Mouse (Mus musculus): ENCODE measurements around the gene Itgb2l.
"Not testable (repeated sequence)": the region's sequence is repeated elsewhere in the genome, so short reads cannot be mapped to it uniquely, and the experiment has no call there.

The Itgb2l gene

GRCm38 (mm10) chr16:96443468-96443867 lies at the start of gene Itgb2l:
Itgb2l (minus strand) TSS chr16:96443619.
- DNase-seq = no peak

- no peak for DNase-seq
Observed at GRCm38 (mm10) chr16:96491530-96491929, 48.1 kb upstream of the Itgb2l start.

- DNase-seq = no peak
Observed at GRCm38 (mm10) chr16:96488038-96488437, 44.6 kb upstream of the Itgb2l start.

- no peak for DNase-seq
Observed at GRCm38 (mm10) chr16:96487007-96487684, 43.7 kb upstream of the Itgb2l start.

- no peak for DNase-seq
Observed at GRCm38 (mm10) chr16:96481791-96482190, 38.4 kb upstream of the Itgb2l start.

GRCm38 (mm10) chr16:96474185-96474584 lies 30.8 kb upstream of the Itgb2l start:
- no peak for DNase-seq

- DNase-seq = no peak
Observed at GRCm38 (mm10) chr16:96472816-96473215, 29.4 kb upstream of the Itgb2l start.

- DNase-seq = no peak
Observed at GRCm38 (mm10) chr16:96472361-96472760, 28.9 kb upstream of the Itgb2l start.

- DNase-seq = peak; percentile 73 to 77
Observed at GRCm38 (mm10) chr16:96469640-96470039, 26.2 kb upstream of the Itgb2l start.

GRCm38 (mm10) chr16:96468698-96469097 lies 25.3 kb upstream of the Itgb2l start:
- no peak for DNase-seq

GRCm38 (mm10) chr16:96468011-96468410 lies 24.6 kb upstream of the Itgb2l start:
- DNase-seq = no peak

GRCm38 (mm10) chr16:96467445-96467844 lies 24.0 kb upstream of the Itgb2l start, which contains the start of gene Pcp4:
Pcp4 (plus strand) TSS chr16:96467606.
- DNase-seq = peak; percentile 85 to 86

GRCm38 (mm10) chr16:96460788-96461187 lies 17.4 kb upstream of the Itgb2l start:
- no peak for DNase-seq

- DNase-seq = no peak
Observed at GRCm38 (mm10) chr16:96459356-96459755, 15.9 kb upstream of the Itgb2l start.

- no peak for DNase-seq
Observed at GRCm38 (mm10) chr16:96457612-96458011, 14.2 kb upstream of the Itgb2l start.

GRCm38 (mm10) chr16:96454086-96454485 lies 10.7 kb upstream of the Itgb2l start:
- no peak for DNase-seq

GRCm38 (mm10) chr16:96450871-96451270 lies 7.5 kb upstream of the Itgb2l start:
- DNase-seq = not testable (repeated sequence)

GRCm38 (mm10) chr16:96441826-96442225 lies 1.6 kb downstream of the Itgb2l start:
- DNase-seq = no peak

- no peak for DNase-seq
Observed at GRCm38 (mm10) chr16:96440871-96441270, 2.5 kb downstream of the Itgb2l start.

GRCm38 (mm10) chr16:96439682-96440081 lies 3.7 kb downstream of the Itgb2l start:
- DNase-seq = no peak

GRCm38 (mm10) chr16:96438946-96439345 lies 4.5 kb downstream of the Itgb2l start:
- DNase-seq = no peak

- DNase-seq = no peak
Observed at GRCm38 (mm10) chr16:96434024-96434785, 9.2 kb downstream of the Itgb2l start.

GRCm38 (mm10) chr16:96433266-96433665 lies 10.2 kb downstream of the Itgb2l start:
- DNase-seq = no peak

- DNase-seq = no peak
Observed at GRCm38 (mm10) chr16:96429046-96429445, 14.4 kb downstream of the Itgb2l start.
